Mouse (Mus musculus) mammary gland, adult 2 months (tissue): ENCODE results near the gene Zer1. TPM values are rescaled to one million over a fixed set of nuclear protein-coding genes. Genes with fewer than 3 reads are reported as not detected.

Source experiments
- polyA plus RNA-seq: library from polyadenylated mRNA; depleted of rRNA; stranded (reverse); fragments of >200 nt; gene quantifications from 2 replicates; pipeline ENCODE4 v1.2.3, GENCODE M21; 2012; ENCODE audit warnings: low replicate concordance; rRNA removed

Gene Zer1
- polyA plus RNA-seq, result 84.4 and 90.4 TPM in 2 replicates

GRCm38 (mm10) chr2:30124472-30125274 lies at the start of gene Zer1:
Gene Zer1, minus strand, starts transcription at chr2:30124585.

GRCm38 (mm10) chr2:30171371-30171996 lies 47.1 kb upstream of the Zer1 start, which contains the start of gene Endog:
Gene Endog, plus strand, starts transcription at chr2:30171493.

GRCm38 (mm10) chr2:30133613-30134377 lies 9.4 kb upstream of the Zer1 start, which contains the start of gene Tbc1d13:
Gene Tbc1d13, plus strand, starts transcription at chr2:30133746.

GRCm38 (mm10) chr2:30093471-30094207 lies 30.7 kb downstream of the Zer1 start, which contains the start of gene Zdhhc12:
Gene Zdhhc12, minus strand, starts transcription at chr2:30093648.

GRCm38 (mm10) chr2:30077502-30078348 lies 46.7 kb downstream of the Zer1 start, which contains the start of gene Pkn3:
Gene Pkn3, plus strand, starts transcription at chr2:30077684.

GRCm38 (mm10) chr2:30057223-30057904 lies 67.0 kb downstream of the Zer1 start, which contains the start of gene Set:
Gene Set, plus strand, starts transcription at chr2:30057378.

GRCm38 (mm10) chr2:30048699-30049388 lies 75.5 kb downstream of the Zer1 start, which contains the start of gene Wdr34:
Gene Wdr34, minus strand, starts transcription at chr2:30048881.

Other genes starting within 250 kb of the Zer1 start
- gene Odf2, start 235.4 kb downstream of the Zer1 start, polyA plus RNA-seq, result 25.4 and 34.9 TPM in 2 replicates
- gene Gle1, start 189.2 kb downstream of the Zer1 start, polyA plus RNA-seq, result 20.4 and 44.5 TPM in 2 replicates
- 135 and 171 TPM in 2 replicates for gene Sptan1, start 159.0 kb downstream of the Zer1 start, polyA plus RNA-seq
- gene Wdr34, start 75.7 kb downstream of the Zer1 start, polyA plus RNA-seq, result 21.4 and 26.6 TPM in 2 replicates
- 35.8 and 65.2 TPM in 2 replicates for gene Set, start 67.2 kb downstream of the Zer1 start, polyA plus RNA-seq
- 13.0 and 14.8 TPM in 2 replicates for gene Pkn3, start 46.9 kb downstream of the Zer1 start, polyA plus RNA-seq
- gene Zdhhc12, start 30.9 kb downstream of the Zer1 start, polyA plus RNA-seq, result 50.4 and 83.3 TPM in 2 replicates
- 77.1 and 93.1 TPM in 2 replicates for gene Tbc1d13, start 9.2 kb upstream of the Zer1 start, polyA plus RNA-seq
- gene Endog, start 46.9 kb upstream of the Zer1 start, polyA plus RNA-seq, result 66.0 and 114 TPM in 2 replicates
- gene Spout1, start 53.9 kb upstream of the Zer1 start, polyA plus RNA-seq, result 24.1 and 29.7 TPM in 2 replicates
- 34.2 and 45.9 TPM in 2 replicates for gene Kyat1, start 81.3 kb upstream of the Zer1 start, polyA plus RNA-seq
- 38.4 and 49.8 TPM in 2 replicates for gene Lrrc8a, start 113.1 kb upstream of the Zer1 start, polyA plus RNA-seq
- gene Gm28035, start 116.0 kb upstream of the Zer1 start, polyA plus RNA-seq, result 10.3 and 22.0 TPM in 2 replicates
- gene Phyhd1, start 141.6 kb upstream of the Zer1 start, polyA plus RNA-seq, result 42.8 and 52.9 TPM in 2 replicates
- gene Gm28038, start 156.5 kb upstream of the Zer1 start, polyA plus RNA-seq, result not detected in 2 replicates
- 47.9 and 68.2 TPM in 2 replicates for gene Dolk, start 161.7 kb upstream of the Zer1 start, polyA plus RNA-seq
- 36.3 and 44.6 TPM in 2 replicates for gene Nup188, start 161.8 kb upstream of the Zer1 start, polyA plus RNA-seq
- 319 and 378 TPM in 2 replicates for gene Sh3glb2, start 234.8 kb upstream of the Zer1 start, polyA plus RNA-seq
- 71.3 and 76.0 TPM in 2 replicates for gene Miga2, start 239.6 kb upstream of the Zer1 start, polyA plus RNA-seq